Mouse (Mus musculus) heart, adult 2 months (tissue): ENCODE results near the gene Mybphl. TPM values are rescaled to one million over a fixed set of nuclear protein-coding genes. Genes with fewer than 3 reads are reported as not detected.
A peak's percentile ranks its signal among the peaks of the same experiment; 100 is the strongest.

Source experiments
- DNase-seq, 2 experiments: peaks; one replicate each; pipeline ENCODE4 v3.0.0; 2021
- H3K27ac ChIP-seq: fragments of 200-600 bp; 2 replicates; pipeline ENCODE4 v1.8.1; 2022
- H3K27me3 ChIP-seq: fragments of 200-500 bp; 2 replicates; pipeline ENCODE4 v1.6.1; 2012; ENCODE audit warnings: mild to moderate bottlenecking, low read length, inconsistent platforms, mixed read lengths; ENCODE audit not compliant: control insufficient read depth, insufficient read depth
- H3K36me3 ChIP-seq: fragments of 200-500 bp; 2 replicates; pipeline ENCODE4 v1.6.1; 2012; ENCODE audit warnings: low read length, inconsistent platforms; ENCODE audit not compliant: control insufficient read depth, insufficient read depth
- H3K4me1 ChIP-seq: fragments of 200-500 bp; 2 replicates; pipeline ENCODE4 v1.6.1; 2011; ENCODE audit warnings: low read length; ENCODE audit not compliant: control insufficient read depth, insufficient read depth
- H3K4me3 ChIP-seq: fragments of 200-600 bp; 2 replicates; pipeline ENCODE4 v1.8.1; 2022
- H3K79me2 ChIP-seq: fragments of 200-500 bp; replicated peaks from 2 replicates; pipeline ENCODE4 v1.6.1; 2012; ENCODE audit warnings: mild to moderate bottlenecking, inconsistent platforms, low read length, moderate library complexity, mixed read lengths; ENCODE audit not compliant: control insufficient read depth, insufficient read depth
- H3K9ac ChIP-seq: fragments of 200-500 bp; 2 replicates; pipeline ENCODE4 v1.6.1; 2012; ENCODE audit warnings: low read depth, mild to moderate bottlenecking, control low read depth, inconsistent platforms, low read length, mixed read lengths
- CTCF ChIP-seq: fragments of 200-600 bp; IDR thresholded peaks from 2 replicates; pipeline ENCODE4 v1.8.1; 2022; ENCODE audit warnings: antibody characterized with exemption, mild to moderate bottlenecking, moderate library complexity
- EP300 ChIP-seq: fragments of 200-500 bp; IDR thresholded peaks from 2 replicates; pipeline ENCODE4 v1.6.1; 2011; ENCODE audit warnings: low read depth, low read length, control low read depth; ENCODE audit not compliant: insufficient read depth
- POLR2A ChIP-seq: fragments of 200-500 bp; IDR thresholded peaks from 2 replicates; pipeline ENCODE4 v1.6.1; 2011; ENCODE audit warnings: mild to moderate bottlenecking, low read depth, low read length, control low read depth; ENCODE audit not compliant: insufficient read depth
- WGBS: fragments of 180-500 bp; shearing (Covaris S2); methylation state at CpG from one replicate; pipeline ENCODE4 v1.1.7; 2018; 5-methylcytosine and 5-hydroxymethylcytosine counted together
- intact Hi-C: fragments of 180-260 bp; cut with DNase I; formaldehyde crosslinking; loops from one replicate; pipeline ENCODE4 v1.15.1; 2025
- long read RNA-seq: library from polyadenylated mRNA; stranded (forward); transcript quantifications from one replicate; pipeline ENCODE4 v2.0.0, GENCODE M21; 2021
- polyA plus RNA-seq: library from polyadenylated mRNA; depleted of rRNA; stranded (reverse); fragments of >200 nt; gene quantifications from 2 replicates; pipeline ENCODE4 v1.2.3, GENCODE M21; 2012; rRNA removed
- total RNA-seq, 2 experiments: library from RNA; stranded (reverse); gene quantifications; 2 replicates each; pipeline ENCODE4 v1.2.3; 2021

Mybphl gene
- total RNA-seq (10 to 100 TPM; 35.8 to 51.2 TPM), polyA plus RNA-seq (268 and 304 TPM in 2 replicates)
- long read RNA-seq, transcript Mybphl-201 (9 exons, 1,276 nt), result major isoform, 41 of 43 reads
- long read RNA-seq, partial matches to known transcripts, result 2 of 43 reads
- long read RNA-seq, other reads (novel, unspliced or antisense), result 0 of 43 reads

- TF ChIP-seq EP300 (0 out of 2 replicates have a peak, but pooled peaks have one; percentile 17), CTCF (no peak), POLR2A (no peak)
Observed at GRCm38 (mm10) chr3:108364270-108364995, at the start of gene Mybphl. Gene Mybphl (plus strand): TSS chr3:108364911.

GRCm38 (mm10) chr3:108318517-108318916, 46.2 kb upstream of the Mybphl start:
- Histone ChIP-seq H3K79me2 (no peaks in the 10 kb centered on the region), H3K4me1 (no peaks in the 10 kb centered on the region), H3K27me3 (no peaks in the 10 kb centered on the region), H3K27ac (no peak overlapping the region), H3K4me3 (no peak overlapping the region), H3K9ac (no peak overlapping the region), H3K36me3 (no peaks in the 10 kb centered on the region; the same call in 1 of the 2 replicates)
- 69% methylated on average over 2 of the region's 2 CpGs for WGBS
- intact Hi-C loops, result no loop called here
- TF ChIP-seq CTCF (no peak), EP300 (no peak), POLR2A (no peak)
- DNase-seq, result no peak

More at GRCm38 (mm10) chr3:108364270-108364995, at the start of gene Mybphl:
- Histone ChIP-seq H3K4me3 (no peak within 1 kb of the TSS), H3K4me1 (no peaks in the 10 kb centered on the region), H3K27me3 (no peaks in the 10 kb centered on the region), H3K36me3 (no peaks in the 10 kb centered on the region), H3K9ac (no peak within 1 kb of the TSS), H3K79me2 (no peaks in the 10 kb centered on the region), H3K27ac (peak within 1 kb of the TSS; percentile 20; the same call in 1 of the 2 replicates)
- WGBS, result 53% methylated on average over 9 of the region's 9 CpGs
- intact Hi-C loops, result no loop called here
- no peak for DNase-seq

- Histone ChIP-seq H3K36me3 (no peaks in the 10 kb centered on the region; the same call in 1 of the 2 replicates), H3K4me3 (no peak overlapping the region), H3K27me3 (no peaks in the 10 kb centered on the region), H3K27ac (no peak overlapping the region), H3K9ac (no peak overlapping the region), H3K4me1 (no peaks in the 10 kb centered on the region), H3K79me2 (no peaks in the 10 kb centered on the region)
- DNase-seq, result no peak
- 63% methylated on average over 4 of the region's 4 CpGs for WGBS
- intact Hi-C loops, result no loop called here
- TF ChIP-seq EP300 (no peak), CTCF (no peak), POLR2A (no peak)
Observed at GRCm38 (mm10) chr3:108321671-108322070, 43.0 kb upstream of the Mybphl start.

GRCm38 (mm10) chr3:108322136-108322535, 42.6 kb upstream of the Mybphl start:
- no peaks in the 10 kb centered on the region; the same call in 1 of the 2 replicates for H3K36me3 ChIP-seq
- DNase-seq, result no peak
- WGBS, result 48% methylated on average over 4 of the region's 4 CpGs
- no peak overlapping the region for H3K4me3 ChIP-seq
- TF ChIP-seq CTCF (no peak), POLR2A (no peak), EP300 (no peak)
- intact Hi-C loops, result no loop called here
- no peaks in the 10 kb centered on the region for H3K27me3 ChIP-seq
- H3K9ac ChIP-seq, result no peak overlapping the region
- no peaks in the 10 kb centered on the region for H3K79me2 ChIP-seq
- no peak overlapping the region for H3K27ac ChIP-seq
- no peaks in the 10 kb centered on the region for H3K4me1 ChIP-seq

GRCm38 (mm10) chr3:108322962-108323361, 41.7 kb upstream of the Mybphl start:
- DNase-seq, result no peak
- Histone ChIP-seq H3K27ac (no peak overlapping the region), H3K4me1 (no peaks in the 10 kb centered on the region), H3K36me3 (no peaks in the 10 kb centered on the region; the same call in 1 of the 2 replicates), H3K27me3 (no peaks in the 10 kb centered on the region), H3K4me3 (no peak overlapping the region), H3K79me2 (no peaks in the 10 kb centered on the region), H3K9ac (no peak overlapping the region)
- TF ChIP-seq POLR2A, result no peak
- no peak for TF ChIP-seq EP300
- no peak for TF ChIP-seq CTCF
- intact Hi-C loops, result no loop called here
- WGBS, result 97% methylated on average over 3 of the region's 3 CpGs

GRCm38 (mm10) chr3:108324837-108325236, 39.9 kb upstream of the Mybphl start:
- intact Hi-C loops, result no loop called here
- H3K27ac ChIP-seq, result no peak overlapping the region
- TF ChIP-seq CTCF (no peak), POLR2A (no peak), EP300 (no peak)

More at GRCm38 (mm10) chr3:108324837-108325236, 39.9 kb upstream of the Mybphl start:
- Histone ChIP-seq H3K4me1 (no peaks in the 10 kb centered on the region), H3K4me3 (no peak overlapping the region), H3K27me3 (no peaks in the 10 kb centered on the region), H3K9ac (no peak overlapping the region), H3K79me2 (no peaks in the 10 kb centered on the region), H3K36me3 (no peaks in the 10 kb centered on the region)
- 73% methylated on average over 4 of the region's 4 CpGs for WGBS
- DNase-seq, result no peak
